ENCODE assay signal across 10 mouse cellular contexts in genomic region chr6:82998326-82998725, GRCm38 (mm10). TPM values are rescaled to one million over a fixed set of nuclear protein-coding genes. Genes with fewer than 3 reads are reported as not detected.
DNase-seq lines count a peak whose midpoint lies in the region; ATAC-seq and TF ChIP-seq lines count a peak whose summit lies in the region.
"Had no signal": no experiment of that assay in that cellular context is flagged by ENCODE, and none has a peak within 500 bp of the region (broad histone marks: within the 10 kb centered on the region; RNA-seq: fewer than 3 reads in every experiment).

No protein-coding gene starts in this region.

- no peak overlapping the region for H3K9ac ChIP-seq in intestine, postnatal 0 days (ENCODE audit: low read depth, low read length)
- no peak overlapping the region for H3K9ac ChIP-seq in intestine, embryonic 16.5 days (ENCODE audit: low read depth, low read length)
- no peak overlapping the region; the same call in 1 of the 2 replicates for H3K9ac ChIP-seq in MEL (ENCODE audit: control insufficient read depth, low read depth, low read length, poor library complexity, severe bottlenecking)
- no peak overlapping the region for H3K9ac ChIP-seq in liver, adult 2 months (ENCODE audit: low read depth, low read length)
- H3K9ac ChIP-seq: neural tube, embryonic 13.5 days had no signal

- no peak for ATAC-seq in intestine, postnatal 0 days
- no peak for ATAC-seq in intestine, embryonic 16.5 days

- H3K4me2 ChIP-seq in intestine, postnatal 0 days (replicated peaks; ENCODE audit: low read depth): no peak overlapping the region
- H3K4me2 ChIP-seq in intestine, embryonic 16.5 days (ENCODE audit: low read depth, low read length): no peak overlapping the region
- H3K4me2 ChIP-seq: neural tube, embryonic 13.5 days had no signal

- TF ChIP-seq CTCF in intestine, postnatal 0 days (IDR thresholded peaks at IDR 0.05; ENCODE audit: low read depth): peak; percentile 44
- TF ChIP-seq CTCF in MEL (IDR thresholded peaks at IDR 0.05 in 2 of 3, conservative IDR thresholded peaks at IDR 0.05 in 1 of 3; ENCODE audit: control insufficient read depth in 1 of 3, insufficient read depth in 1 of 3, low read depth in 2 of 3, low read length in 3 of 3, poor library complexity in 1 of 3, severe bottlenecking in 1 of 3): peak; percentile 44 to 67 (median 55); a peak in 5 of 6 replicates
- TF ChIP-seq CTCF in liver, adult 2 months (IDR thresholded peaks at IDR 0.05; ENCODE audit: low read depth, low read length): 0 out of 2 replicates have a peak, but pooled peaks have one; percentile 1

- H3K4me1 ChIP-seq in intestine, postnatal 0 days (replicated peaks; ENCODE audit: control insufficient read depth, insufficient read depth, low read length): no peaks in the 10 kb centered on the region
- peaks cover 10% of the 10 kb centered on the region for H3K4me1 ChIP-seq in intestine, embryonic 16.5 days (ENCODE audit: control insufficient read depth, insufficient read depth, low read length)
- H3K4me1 ChIP-seq in MEL (ENCODE audit: control insufficient read depth in 1 of 2, insufficient read depth in 2 of 2, low read length in 2 of 2): peaks cover 0 to 13% of the 10 kb centered on the region in 2 experiments; a peak in 3 of 4 replicates
- peaks cover 2% of the 10 kb centered on the region; the same call in 1 of the 2 replicates for H3K4me1 ChIP-seq in liver, adult 2 months (ENCODE audit: control insufficient read depth, insufficient read depth, low read length)

- no peak overlapping the region for H3K4me3 ChIP-seq in intestine, postnatal 0 days (ENCODE audit: low read depth, low read length)
- no peak overlapping the region for H3K4me3 ChIP-seq in intestine, embryonic 16.5 days (ENCODE audit: low read length)
- H3K4me3 ChIP-seq in MEL (ENCODE audit: control insufficient read depth in 1 of 2, insufficient read depth in 1 of 2, low read depth in 2 of 2, low read length in 2 of 2): no peak overlapping the region
- H3K4me3 ChIP-seq in liver, adult 2 months (ENCODE audit: insufficient read depth, low read depth, low read length): no peak overlapping the region
- H3K4me3 ChIP-seq: neural tube, embryonic 13.5 days had no signal

- no peaks in the 10 kb centered on the region for H3K79me2 ChIP-seq in MEL (ENCODE audit: control insufficient read depth, insufficient read depth, low read length, poor library complexity)
- H3K79me2 ChIP-seq in liver, adult 2 months (ENCODE audit: control insufficient read depth, insufficient read depth, low read length): no peaks in the 10 kb centered on the region

- no peak for TF ChIP-seq EP300 in MEL (IDR thresholded peaks at IDR 0.05; ENCODE audit: low read depth in 1 of 2, low read length in 2 of 2)

- H3K27me3 ChIP-seq in intestine, postnatal 0 days (replicated peaks; ENCODE audit: control insufficient read depth, insufficient read depth, low read length): no peaks in the 10 kb centered on the region
- H3K27me3 ChIP-seq in intestine, embryonic 16.5 days (replicated peaks; ENCODE audit: control insufficient read depth, insufficient read depth, low read length): no peaks in the 10 kb centered on the region
- H3K27me3 ChIP-seq in MEL (ENCODE audit: control insufficient read depth in 1 of 2, insufficient read depth in 2 of 2, low read length in 2 of 2): no peaks in the 10 kb centered on the region
- H3K27me3 ChIP-seq in liver, adult 2 months (ENCODE audit: control insufficient read depth, insufficient read depth, low read length): no peaks in the 10 kb centered on the region

- no peaks in the 10 kb centered on the region for H3K9me3 ChIP-seq in intestine, postnatal 0 days (ENCODE audit: control insufficient read depth)
- no peaks in the 10 kb centered on the region for H3K9me3 ChIP-seq in intestine, embryonic 16.5 days (ENCODE audit: control insufficient read depth, low read length)
- no peaks in the 10 kb centered on the region for H3K9me3 ChIP-seq in MEL (replicated peaks; ENCODE audit: insufficient read depth, low read length)
- H3K9me3 ChIP-seq: neural tube, embryonic 13.5 days had no signal

- H3K36me3 ChIP-seq in intestine, postnatal 0 days (ENCODE audit: control insufficient read depth, insufficient read depth): no peaks in the 10 kb centered on the region
- H3K36me3 ChIP-seq in intestine, embryonic 16.5 days (ENCODE audit: control insufficient read depth, insufficient read depth, low read length): no peaks in the 10 kb centered on the region
- H3K36me3 ChIP-seq in MEL (ENCODE audit: control insufficient read depth in 1 of 2, insufficient read depth in 2 of 2, low read length in 2 of 2): peaks cover 0 to 12% of the 10 kb centered on the region in 2 experiments; a peak in 2 of 4 replicates
- H3K36me3 ChIP-seq in liver, adult 2 months (ENCODE audit: control insufficient read depth, insufficient read depth, low read length): no peaks in the 10 kb centered on the region
- H3K36me3 ChIP-seq: neural tube, embryonic 13.5 days had no signal

- H3K27ac ChIP-seq in intestine, postnatal 0 days (ENCODE audit: low read depth, low read length): no peak overlapping the region
- no peak overlapping the region for H3K27ac ChIP-seq in intestine, embryonic 16.5 days (ENCODE audit: low read length)
- peak overlapping the region; percentile 92 for H3K27ac ChIP-seq in MEL (ENCODE audit: control insufficient read depth, low read depth, low read length)
- peak overlapping the region; percentile 75; the same call in 1 of the 2 replicates for H3K27ac ChIP-seq in liver, adult 2 months (replicated peaks; ENCODE audit: insufficient read depth, low read depth, low read length)
- H3K27ac ChIP-seq: neural tube, embryonic 13.5 days had no signal

- TF ChIP-seq POLR2A in MEL (IDR thresholded peaks at IDR 0.05; ENCODE audit: control insufficient read depth in 1 of 2, insufficient read depth in 1 of 2, low read depth in 1 of 2, low read length in 2 of 2, poor library complexity in 1 of 2): 0 out of 4 replicates have a peak, but pooled peaks of 1 of the 2 experiments have one; percentile 10
- TF ChIP-seq POLR2A in liver, adult 2 months (IDR thresholded peaks at IDR 0.05; ENCODE audit: extremely low read depth, insufficient read depth, low read length): no peak

- 76% methylated on average over 4 of the region's 4 CpGs for WGBS in intestine, postnatal 0 days
- 77% methylated on average over 4 of the region's 4 CpGs for WGBS in intestine, embryonic 16.5 days
- WGBS in liver, adult 2 months: 81% methylated on average over 4 of the region's 4 CpGs

- peak; percentile 4 for TF ChIP-seq RAD21 in MEL (IDR thresholded peaks at IDR 0.05; ENCODE audit: low read depth, low read length)

- peak; percentile 72 for DNase-seq in 416B (ENCODE audit: low read depth)
- DNase-seq in MEL (ENCODE audit: low read depth, low spot score): peak; percentile 64
- DNase-seq in liver, adult 2 months (ENCODE audit: extremely low read depth, low read depth, low spot score): peak; percentile 4
- no peak for DNase-seq in right cerebral cortex, postnatal 25 days
- no peak for DNase-seq in layer of hippocampus, postnatal 14 days (ENCODE audit: low spot score in 2 of 2)
- DNase-seq: spleen, adult 18-20 months had no signal

RNA-seq across cellular contexts. Expression of gene Dok1, which starts 34.9 kb away (rescaled TPM):
- polyA plus RNA-seq in intestine, postnatal 0 days (2015; fragmentation: Nextera tagmentation; extraction: Ambion mirVana): 7.7 and 8.8 TPM in 2 replicates
- 9.5 and 9.6 TPM in 2 replicates for polyA plus RNA-seq in intestine, embryonic 16.5 days (2015; fragmentation: Nextera tagmentation; extraction: Ambion mirVana)
- total RNA-seq in MEL (2012; rRNA removed): 17.9 and 18.7 TPM in 2 replicates
- 10 to 100 TPM in 1 of 2 experiments, not detected in 1; 22.3 TPM for polyA plus RNA-seq in MEL (2012; ENCODE audit: insufficient read depth in 1 of 2, insufficient read length in 2 of 2, low read depth in 1 of 2, low replicate concordance in 2 of 2, missing spikeins in 1 of 2)
- total RNA-seq in liver, adult 2 months (2014; rRNA removed): 1.2 and 2.2 TPM in 2 replicates
- 1.3 and 1.4 TPM in 2 replicates for polyA plus RNA-seq in liver, adult 2 months (2012; rRNA removed)
- 1 to 10 TPM; 3.1 to 3.3 TPM for total RNA-seq in layer of hippocampus, postnatal 14 days (2021)

RNA-seq across cellular contexts. Expression of gene Loxl3, which starts 35.6 kb away (rescaled TPM):
- 4.1 and 4.7 TPM in 2 replicates for polyA plus RNA-seq in intestine, postnatal 0 days (2015; fragmentation: Nextera tagmentation; extraction: Ambion mirVana)
- polyA plus RNA-seq in intestine, embryonic 16.5 days (2015; fragmentation: Nextera tagmentation; extraction: Ambion mirVana): 11.3 and 11.9 TPM in 2 replicates
- total RNA-seq in MEL (2012; rRNA removed): 0.77 and 0.78 TPM in 2 replicates
- polyA plus RNA-seq in MEL (2012; ENCODE audit: insufficient read depth in 1 of 2, insufficient read length in 2 of 2, low read depth in 1 of 2, low replicate concordance in 2 of 2, missing spikeins in 1 of 2): 1 to 10 TPM in 1 of 2 experiments, not detected in 1; 1.0 TPM
- total RNA-seq in liver, adult 2 months (2014; rRNA removed): 1.2 and 1.3 TPM in 2 replicates
- polyA plus RNA-seq in liver, adult 2 months (2012; rRNA removed): 0.85 and 1.1 TPM in 2 replicates
- 1 to 10 TPM; 2.3 to 3.8 TPM for total RNA-seq in layer of hippocampus, postnatal 14 days (2021)

RNA-seq across cellular contexts. Expression of gene M1ap, which starts 51.6 kb away (rescaled TPM):
- polyA plus RNA-seq in intestine, postnatal 0 days (2015; fragmentation: Nextera tagmentation; extraction: Ambion mirVana): 0.16 TPM in 1 of 2 replicates, not detected in the other
- polyA plus RNA-seq in intestine, embryonic 16.5 days (2015; fragmentation: Nextera tagmentation; extraction: Ambion mirVana): 0.34 and 0.62 TPM in 2 replicates
- total RNA-seq in MEL (2012; rRNA removed): 3.9 and 6.2 TPM in 2 replicates
- 1 to 10 TPM in 1 of 2 experiments, not detected in 1; 6.3 TPM for polyA plus RNA-seq in MEL (2012; ENCODE audit: insufficient read depth in 1 of 2, insufficient read length in 2 of 2, low read depth in 1 of 2, low replicate concordance in 2 of 2, missing spikeins in 1 of 2)
- not detected in 2 replicates for total RNA-seq in liver, adult 2 months (2014; rRNA removed)
- 0.17 TPM in 1 of 2 replicates, not detected in the other for polyA plus RNA-seq in liver, adult 2 months (2012; rRNA removed)
- total RNA-seq in layer of hippocampus, postnatal 14 days (2021): under 1 TPM in 1 of 2 experiments, not detected in 1; 0.44 TPM
- total RNA-seq: layer of hippocampus, postnatal 10 days had no signal
- polyA plus RNA-seq: neural tube, embryonic 13.5 days had no signal

RNA-seq across cellular contexts. Expression of gene Aup1, which starts 56.0 kb away (rescaled TPM):
- polyA plus RNA-seq in intestine, postnatal 0 days (2015; fragmentation: Nextera tagmentation; extraction: Ambion mirVana): 191 and 210 TPM in 2 replicates
- 258 and 265 TPM in 2 replicates for polyA plus RNA-seq in intestine, embryonic 16.5 days (2015; fragmentation: Nextera tagmentation; extraction: Ambion mirVana)
- 206 and 259 TPM in 2 replicates for total RNA-seq in MEL (2012; rRNA removed)
- polyA plus RNA-seq in MEL (2012; ENCODE audit: insufficient read depth in 1 of 2, insufficient read length in 2 of 2, low read depth in 1 of 2, low replicate concordance in 2 of 2, missing spikeins in 1 of 2): 100 to 1,000 TPM in 1 of 2 experiments, not detected in 1; 500 TPM
- 109 and 114 TPM in 2 replicates for total RNA-seq in liver, adult 2 months (2014; rRNA removed)
- 593 and 598 TPM in 2 replicates for polyA plus RNA-seq in liver, adult 2 months (2012; rRNA removed)
- 100 to 1,000 TPM; 108 to 116 TPM for total RNA-seq in layer of hippocampus, postnatal 14 days (2021)

RNA-seq across cellular contexts. Expression of gene Htra2, which starts 56.7 kb away (rescaled TPM):
- polyA plus RNA-seq in intestine, postnatal 0 days (2015; fragmentation: Nextera tagmentation; extraction: Ambion mirVana): 22.7 and 24.0 TPM in 2 replicates
- polyA plus RNA-seq in intestine, embryonic 16.5 days (2015; fragmentation: Nextera tagmentation; extraction: Ambion mirVana): 66.0 and 68.5 TPM in 2 replicates
- 95.1 and 107 TPM in 2 replicates for total RNA-seq in MEL (2012; rRNA removed)
- 100 to 1,000 TPM in 1 of 2 experiments, not detected in 1; 133 TPM for polyA plus RNA-seq in MEL (2012; ENCODE audit: insufficient read depth in 1 of 2, insufficient read length in 2 of 2, low read depth in 1 of 2, low replicate concordance in 2 of 2, missing spikeins in 1 of 2)
- total RNA-seq in liver, adult 2 months (2014; rRNA removed): 14.0 and 17.5 TPM in 2 replicates
- polyA plus RNA-seq in liver, adult 2 months (2012; rRNA removed): 23.3 and 24.1 TPM in 2 replicates
- total RNA-seq in layer of hippocampus, postnatal 14 days (2021): 10 to 100 TPM; 55.7 to 60.1 TPM

Comparison
In these comparisons a context has a peak if more than half of its experiments do, and no peak if none do; other contexts are left out.
1. H3K27ac ChIP-seq: peak in MEL (single experiment) and liver, adult 2 months (single experiment); none in intestine, postnatal 0 days (single experiment) and intestine, embryonic 16.5 days (single experiment).
2. CTCF ChIP-seq: peak in every context shown above with its lines; median percentile 55 in MEL; 44 in intestine, postnatal 0 days; 1 in liver, adult 2 months.
3. DNase-seq: peak in 416B (single experiment), MEL (single experiment) and liver, adult 2 months (single experiment); none in right cerebral cortex, postnatal 25 days (single experiment) and layer of hippocampus, postnatal 14 days (0 of 2).